Mouse (Mus musculus): ENCODE results near the gene Gm20431. TPM values are rescaled to one million over a fixed set of nuclear protein-coding genes. Genes with fewer than 3 reads are reported as not detected.

Gene Gm20431
- total and polyA plus RNA-seq, 2 experiments from 2014 or later, result 12.0 TPM; not detected in 1

DNA sequence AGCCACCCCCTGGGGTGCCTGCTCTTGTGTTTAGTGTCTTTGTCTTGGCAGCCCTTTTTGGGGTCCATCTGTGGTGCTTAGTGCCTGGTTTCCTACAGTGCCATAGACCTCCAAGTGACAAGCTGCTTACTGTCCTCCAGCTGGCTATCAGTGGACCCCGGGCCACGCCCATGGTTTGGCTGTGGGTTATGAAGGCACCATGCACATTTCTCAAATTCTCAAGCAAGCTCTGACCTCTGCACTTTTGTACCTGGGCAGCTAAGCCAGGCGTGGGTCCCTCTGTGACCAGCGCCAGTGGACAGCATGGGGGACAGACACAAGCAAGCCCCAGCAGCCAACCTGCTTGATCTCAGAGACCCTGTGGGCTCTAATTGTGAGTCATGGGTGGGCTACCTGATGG lies 43.1 kb upstream of the Gm20431 start:
- Histone ChIP-seq H3K4me2 (ENCODE audit: low read depth, low read length, poor library complexity, severe bottlenecking) (no peak overlapping the region), H3K36me3 (ENCODE audit: insufficient read depth, low read length) (no peaks in the 10 kb centered on the region), H3K4me1 (ENCODE audit: insufficient read depth, low read length) (no peaks in the 10 kb centered on the region), H3K4me3 (ENCODE audit: low read depth, low read length) (no peak overlapping the region), H3K27ac (ENCODE audit: low read depth, low read length) (no peak overlapping the region), H3K9ac (replicated peaks; ENCODE audit: low read length, poor library complexity, severe bottlenecking) (no peak overlapping the region), H3K27me3 (ENCODE audit: insufficient read depth, low read length) (no peaks in the 10 kb centered on the region), H3K9me3 (ENCODE audit: low read length) (no peaks in the 10 kb centered on the region)
- WGBS, result 89% methylated on average over 4 of the region's 4 CpGs
- ATAC-seq (ENCODE audit: low FRiP score), result no peak
- no peak for TF ChIP-seq CTCF (IDR thresholded peaks at IDR 0.05)
- DNase-seq (ENCODE audit: low spot score), result no peak

- Histone ChIP-seq H3K9me3 (ENCODE audit: low read length) (no peaks in the 10 kb centered on the region), H3K4me1 (ENCODE audit: insufficient read depth, low read length) (no peaks in the 10 kb centered on the region), H3K27me3 (ENCODE audit: insufficient read depth, low read length) (no peaks in the 10 kb centered on the region), H3K4me2 (ENCODE audit: low read depth, low read length, poor library complexity, severe bottlenecking) (no peak overlapping the region), H3K36me3 (ENCODE audit: insufficient read depth, low read length) (no peaks in the 10 kb centered on the region), H3K9ac (replicated peaks; ENCODE audit: low read length, poor library complexity, severe bottlenecking) (no peak overlapping the region), H3K4me3 (ENCODE audit: low read depth, low read length) (no peak overlapping the region), H3K27ac (ENCODE audit: low read depth, low read length) (no peak overlapping the region)
- no peak for TF ChIP-seq CTCF (IDR thresholded peaks at IDR 0.05)
- DNase-seq (ENCODE audit: low spot score), result no peak
- WGBS, result 68% methylated on average over 6 of the region's 6 CpGs
- no peak for ATAC-seq (ENCODE audit: low FRiP score)
These were observed 40.8 kb upstream of the Gm20431 start for GRCm38 (mm10) chr2:167702126-167702525.

DNA sequence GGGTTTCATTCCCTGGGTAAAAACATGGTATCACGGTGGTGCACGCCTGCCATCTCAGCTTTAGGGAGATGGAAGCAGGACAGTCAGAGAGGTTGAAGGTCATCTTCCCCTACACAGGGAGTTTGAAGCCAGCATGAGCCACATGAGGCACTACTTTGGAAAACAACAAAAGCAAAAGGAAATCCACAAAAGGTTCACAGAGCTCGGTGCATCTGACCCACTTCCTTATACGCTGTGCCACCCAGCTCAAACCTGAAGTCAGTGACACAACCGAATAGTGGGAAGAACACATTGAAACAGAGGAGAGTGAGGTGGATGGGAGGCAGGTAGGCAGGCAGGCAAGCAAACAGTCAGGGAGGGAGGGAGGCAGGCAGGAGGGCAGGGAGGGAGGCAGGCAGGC lies 40.2 kb upstream of the Gm20431 start:
- no peak for DNase-seq (ENCODE audit: low spot score)
- Histone ChIP-seq H3K27ac (ENCODE audit: low read depth, low read length) (no peak overlapping the region), H3K9me3 (ENCODE audit: low read length) (no peaks in the 10 kb centered on the region), H3K4me3 (ENCODE audit: low read depth, low read length) (no peak overlapping the region), H3K27me3 (ENCODE audit: insufficient read depth, low read length) (no peaks in the 10 kb centered on the region), H3K36me3 (ENCODE audit: insufficient read depth, low read length) (no peaks in the 10 kb centered on the region), H3K4me2 (ENCODE audit: low read depth, low read length, poor library complexity, severe bottlenecking) (no peak overlapping the region), H3K4me1 (ENCODE audit: insufficient read depth, low read length) (no peaks in the 10 kb centered on the region), H3K9ac (replicated peaks; ENCODE audit: low read length, poor library complexity, severe bottlenecking) (no peak overlapping the region)
- ATAC-seq (ENCODE audit: low FRiP score), result no peak
- TF ChIP-seq CTCF (IDR thresholded peaks at IDR 0.05), result no peak
- WGBS, result 58% methylated on average over 5 of the region's 5 CpGs

- WGBS, result 76% methylated on average over 5 of the region's 5 CpGs
These were observed 38.7 kb upstream of the Gm20431 start for GRCm38 (mm10) chr2:167700018-167700417.

DNA sequence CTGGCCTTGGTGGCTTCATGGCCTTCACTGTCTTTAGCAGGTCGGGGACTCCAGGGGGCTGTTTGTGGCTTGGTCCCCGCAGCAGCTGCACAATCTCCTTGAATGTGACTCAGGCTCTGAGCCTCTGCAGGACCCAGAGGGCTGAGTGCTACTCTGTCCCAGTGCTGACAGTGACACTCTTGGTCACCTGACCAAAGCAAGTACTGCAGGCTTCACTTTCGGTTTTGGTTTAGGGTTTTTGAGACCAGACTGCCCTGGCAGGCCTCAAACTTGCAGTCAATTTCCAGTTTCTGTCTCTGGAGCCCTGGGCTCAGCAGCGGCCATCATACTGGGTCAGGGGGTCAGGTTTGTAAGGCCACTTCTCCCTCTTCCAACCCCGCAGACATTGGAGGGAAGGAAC lies 36.6 kb upstream of the Gm20431 start:
- no peak overlapping the region for H3K27ac ChIP-seq (ENCODE audit: low read depth, low read length)
- H3K4me2 ChIP-seq (ENCODE audit: low read depth, low read length, poor library complexity, severe bottlenecking), result no peak overlapping the region
- no peaks in the 10 kb centered on the region for H3K9me3 ChIP-seq (ENCODE audit: low read length)
- no peaks in the 10 kb centered on the region for H3K36me3 ChIP-seq (ENCODE audit: insufficient read depth, low read length)
- H3K27me3 ChIP-seq (ENCODE audit: insufficient read depth, low read length), result no peaks in the 10 kb centered on the region
- no peak overlapping the region for H3K9ac ChIP-seq (replicated peaks; ENCODE audit: low read length, poor library complexity, severe bottlenecking)
- WGBS, result 66% methylated on average over 5 of the region's 5 CpGs
- no peak for TF ChIP-seq CTCF (IDR thresholded peaks at IDR 0.05)
- no peak for ATAC-seq (ENCODE audit: low FRiP score)
- H3K4me3 ChIP-seq (ENCODE audit: low read depth, low read length), result no peak overlapping the region
- H3K4me1 ChIP-seq (ENCODE audit: insufficient read depth, low read length), result no peaks in the 10 kb centered on the region
- no peak for DNase-seq (ENCODE audit: low spot score)

More at GRCm38 (mm10) chr2:167700018-167700417, 38.7 kb upstream of the Gm20431 start:
- H3K4me3 ChIP-seq (ENCODE audit: low read depth, low read length), result no peak overlapping the region
- DNase-seq (ENCODE audit: low spot score) (no peak), ATAC-seq (ENCODE audit: low FRiP score) (no peak)
- H3K27ac ChIP-seq (ENCODE audit: low read depth, low read length), result no peak overlapping the region
- H3K27me3 ChIP-seq (ENCODE audit: insufficient read depth, low read length), result no peaks in the 10 kb centered on the region
- 0 out of 2 replicates have a peak overlapping the region, but pooled peaks have one; percentile 8 for H3K9ac ChIP-seq (replicated peaks; ENCODE audit: low read length, poor library complexity, severe bottlenecking)
- TF ChIP-seq CTCF (IDR thresholded peaks at IDR 0.05), result no peak
- H3K4me1 ChIP-seq (ENCODE audit: insufficient read depth, low read length), result no peaks in the 10 kb centered on the region
- no peaks in the 10 kb centered on the region for H3K9me3 ChIP-seq (ENCODE audit: low read length)
- H3K4me2 ChIP-seq (ENCODE audit: low read depth, low read length, poor library complexity, severe bottlenecking), result no peak overlapping the region
- no peaks in the 10 kb centered on the region for H3K36me3 ChIP-seq (ENCODE audit: insufficient read depth, low read length)

DNA sequence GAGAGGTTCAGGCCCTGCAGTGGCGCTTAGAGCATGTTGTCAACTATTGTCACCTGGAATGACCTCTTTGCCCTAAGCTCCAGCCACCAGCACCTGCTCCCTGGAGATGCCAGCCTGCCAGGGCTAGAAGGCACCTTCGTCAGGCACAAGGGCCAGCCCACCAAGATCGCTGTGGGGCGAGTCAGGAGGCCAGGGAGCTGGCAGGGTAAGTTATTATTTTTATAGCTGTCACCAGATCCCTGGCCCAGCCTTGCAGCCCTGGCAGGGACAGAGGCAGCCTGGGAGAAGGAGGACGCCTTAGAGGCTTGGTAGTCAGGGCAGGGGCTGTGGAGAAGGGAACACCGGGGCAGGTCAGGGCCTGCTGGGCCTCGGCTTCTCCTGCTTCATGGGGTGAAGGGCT lies 34.8 kb upstream of the Gm20431 start:
- H3K9me3 ChIP-seq (ENCODE audit: low read length), result no peaks in the 10 kb centered on the region
- H3K4me2 ChIP-seq (ENCODE audit: low read depth, low read length, poor library complexity, severe bottlenecking), result no peak overlapping the region
- H3K4me3 ChIP-seq (ENCODE audit: low read depth, low read length), result no peak overlapping the region
- H3K36me3 ChIP-seq (ENCODE audit: insufficient read depth, low read length), result no peaks in the 10 kb centered on the region
- peaks cover 8% of the 10 kb centered on the region for H3K27me3 ChIP-seq (ENCODE audit: insufficient read depth, low read length)
- H3K27ac ChIP-seq (ENCODE audit: low read depth, low read length), result no peak overlapping the region
- no peak overlapping the region for H3K9ac ChIP-seq (replicated peaks; ENCODE audit: low read length, poor library complexity, severe bottlenecking)
- WGBS, result 100% methylated on average over 7 of the region's 7 CpGs
- H3K4me1 ChIP-seq (ENCODE audit: insufficient read depth, low read length), result no peaks in the 10 kb centered on the region
- no peak for ATAC-seq (ENCODE audit: low FRiP score)
- no peak for TF ChIP-seq CTCF (IDR thresholded peaks at IDR 0.05)
- no peak for DNase-seq (ENCODE audit: low spot score)

Measured in midbrain, postnatal 0 days (tissue).